Mouse (Mus musculus): ENCODE data around the gene Slc37a4.
A peak's percentile ranks its signal among the peaks of the same experiment; 100 is the strongest.
"Not testable (repeated sequence)": the region's sequence is repeated elsewhere in the genome, so short reads cannot be mapped to it uniquely, and the experiment has no call there.

Slc37a4 gene

GRCm38 (mm10) chr9:44396684-44397411 lies at the start of gene Slc37a4:
Gene Slc37a4, plus strand, starts transcription at chr9:44396852.
- peak; percentile 87 for DNase-seq

GRCm38 (mm10) chr9:44347166-44347565 lies 49.5 kb upstream of the Slc37a4 start:
- DNase-seq: peak; percentile 2

GRCm38 (mm10) chr9:44347621-44348020 lies 49.0 kb upstream of the Slc37a4 start:
- DNase-seq: peak; percentile 1

GRCm38 (mm10) chr9:44348546-44348945 lies 48.1 kb upstream of the Slc37a4 start:
- no peak for DNase-seq

GRCm38 (mm10) chr9:44351396-44351795 lies 45.3 kb upstream of the Slc37a4 start:
- DNase-seq: no peak

GRCm38 (mm10) chr9:44352337-44352736 lies 44.3 kb upstream of the Slc37a4 start:
- DNase-seq: no peak

- DNase-seq: no peak
Measured at GRCm38 (mm10) chr9:44353142-44353541, 43.5 kb upstream of the Slc37a4 start.

GRCm38 (mm10) chr9:44357207-44357606 lies 39.4 kb upstream of the Slc37a4 start:
- no peak for DNase-seq

- DNase-seq: peak; percentile 95
Measured at GRCm38 (mm10) chr9:44361190-44361917, 35.3 kb upstream of the Slc37a4 start, which contains the start of gene Vps11. Gene Vps11, minus strand, starts transcription at chr9:44361670.

GRCm38 (mm10) chr9:44361931-44362330 lies 34.7 kb upstream of the Slc37a4 start:
- DNase-seq: not testable (repeated sequence)

- peak; percentile 28 for DNase-seq
Measured at GRCm38 (mm10) chr9:44364480-44364879, 32.2 kb upstream of the Slc37a4 start.

GRCm38 (mm10) chr9:44373386-44373785 lies 23.3 kb upstream of the Slc37a4 start:
- DNase-seq: no peak

- DNase-seq: no peak
Measured at GRCm38 (mm10) chr9:44376141-44376540, 20.5 kb upstream of the Slc37a4 start.

- DNase-seq: not testable (repeated sequence)
Measured at GRCm38 (mm10) chr9:44377335-44377734, 19.3 kb upstream of the Slc37a4 start.

- no peak for DNase-seq
Measured at GRCm38 (mm10) chr9:44378153-44378730, 18.4 kb upstream of the Slc37a4 start.

GRCm38 (mm10) chr9:44379054-44379834 lies 17.4 kb upstream of the Slc37a4 start, which contains the start of gene Hyou1:
Gene Hyou1, plus strand, starts transcription at chr9:44379490.
- peak; percentile 99 for DNase-seq

- DNase-seq: no peak
Measured at GRCm38 (mm10) chr9:44379862-44380261, 16.8 kb upstream of the Slc37a4 start.

GRCm38 (mm10) chr9:44384596-44384995 lies 12.1 kb upstream of the Slc37a4 start:
- DNase-seq: no peak

GRCm38 (mm10) chr9:44387221-44387620 lies 9.4 kb upstream of the Slc37a4 start:
- DNase-seq: no peak

- peak; percentile 48 for DNase-seq
Measured at GRCm38 (mm10) chr9:44389273-44389672, 7.4 kb upstream of the Slc37a4 start.

- peak; percentile 81 for DNase-seq
Measured at GRCm38 (mm10) chr9:44391466-44391865, 5.2 kb upstream of the Slc37a4 start.

GRCm38 (mm10) chr9:44398087-44398486 lies 1.4 kb downstream of the Slc37a4 start:
- DNase-seq: no peak

GRCm38 (mm10) chr9:44398551-44398950 lies 1.9 kb downstream of the Slc37a4 start:
- DNase-seq: no peak

Data from right cerebral cortex, postnatal 14 days (tissue).